Mouse (Mus musculus) kidney, adult 8-10 months (tissue): Measurements from ENCODE around the gene Wdr4.
"Not testable (repeated sequence)": the region's sequence is repeated elsewhere in the genome, so short reads cannot be mapped to it uniquely, and the experiment has no call there.

Experiments used
- DNase-seq, 2 experiments: peaks; one replicate each; pipeline ENCODE4 v3.0.0; 2022

Wdr4 gene

DNA sequence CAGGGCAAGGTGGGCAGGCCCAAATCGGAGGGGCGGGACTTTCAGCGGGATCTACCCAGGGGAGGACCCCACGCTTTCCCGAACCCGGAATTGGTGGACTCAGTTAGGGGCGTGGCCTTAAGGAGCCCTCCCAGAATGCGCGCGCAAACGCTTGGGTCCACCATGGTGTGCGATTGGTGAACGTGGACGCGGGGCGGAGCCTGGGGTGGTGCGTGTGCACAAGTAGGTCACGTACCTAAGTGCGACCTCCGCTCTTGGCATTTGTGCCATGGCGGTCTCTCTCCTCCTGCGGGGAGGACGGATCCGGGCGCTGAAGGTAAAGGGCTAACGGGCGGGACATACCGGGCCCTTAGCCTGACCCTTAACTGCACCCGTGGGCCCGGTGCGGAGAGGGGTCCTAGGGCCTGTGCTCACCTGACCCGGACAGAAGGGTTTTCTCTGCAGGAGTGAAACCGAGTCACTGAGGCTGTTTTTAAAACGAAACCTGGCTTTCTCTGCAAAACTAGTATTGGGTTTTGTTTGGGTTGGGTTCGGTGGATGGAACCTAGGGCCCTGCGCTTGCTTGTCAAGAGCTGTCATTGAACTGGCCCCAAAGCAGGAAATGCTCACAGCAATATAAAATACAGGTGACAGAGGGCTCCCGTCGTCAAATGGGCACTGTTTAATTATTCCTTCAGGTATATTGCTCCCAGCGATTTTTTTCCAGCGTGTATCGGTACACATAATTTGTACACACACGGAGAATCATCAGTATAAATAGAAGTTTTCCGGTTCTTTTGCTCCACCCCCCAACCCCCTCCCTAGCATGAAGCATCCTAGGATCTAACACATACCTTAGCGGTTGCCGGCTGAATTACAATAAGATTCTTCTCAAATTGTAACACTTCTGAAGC lies at the start of gene Wdr4, which contains the start of gene Ndufv3:
Gene Wdr4 (minus strand): TSS at position 35 of the 893 bp plus-strand sequence.
Gene Ndufv3 (plus strand): TSS at position 170 of the 893 bp plus-strand sequence.
- DNase-seq: peak; percentile 100

DNA sequence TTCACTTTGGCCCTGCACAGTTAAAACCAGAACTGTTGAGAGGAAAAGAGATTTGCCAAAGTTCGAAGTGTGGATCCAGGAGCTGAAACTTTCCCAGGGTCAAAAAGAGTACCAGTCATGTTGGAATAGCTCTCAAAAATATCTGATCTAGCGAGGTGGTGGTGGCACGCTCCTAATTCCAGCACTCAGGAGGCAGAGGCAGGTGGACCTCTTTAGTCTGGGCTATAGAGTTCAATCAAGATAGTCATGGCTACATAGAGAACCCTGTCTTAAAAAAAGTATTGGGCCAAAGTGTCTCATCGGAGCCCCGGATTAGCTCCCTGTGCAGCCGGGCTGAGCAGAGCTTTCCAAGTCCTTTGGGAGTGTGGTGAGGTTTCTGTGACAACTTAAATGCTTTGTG lies 46.5 kb upstream of the Wdr4 start:
- DNase-seq: no peak

DNA sequence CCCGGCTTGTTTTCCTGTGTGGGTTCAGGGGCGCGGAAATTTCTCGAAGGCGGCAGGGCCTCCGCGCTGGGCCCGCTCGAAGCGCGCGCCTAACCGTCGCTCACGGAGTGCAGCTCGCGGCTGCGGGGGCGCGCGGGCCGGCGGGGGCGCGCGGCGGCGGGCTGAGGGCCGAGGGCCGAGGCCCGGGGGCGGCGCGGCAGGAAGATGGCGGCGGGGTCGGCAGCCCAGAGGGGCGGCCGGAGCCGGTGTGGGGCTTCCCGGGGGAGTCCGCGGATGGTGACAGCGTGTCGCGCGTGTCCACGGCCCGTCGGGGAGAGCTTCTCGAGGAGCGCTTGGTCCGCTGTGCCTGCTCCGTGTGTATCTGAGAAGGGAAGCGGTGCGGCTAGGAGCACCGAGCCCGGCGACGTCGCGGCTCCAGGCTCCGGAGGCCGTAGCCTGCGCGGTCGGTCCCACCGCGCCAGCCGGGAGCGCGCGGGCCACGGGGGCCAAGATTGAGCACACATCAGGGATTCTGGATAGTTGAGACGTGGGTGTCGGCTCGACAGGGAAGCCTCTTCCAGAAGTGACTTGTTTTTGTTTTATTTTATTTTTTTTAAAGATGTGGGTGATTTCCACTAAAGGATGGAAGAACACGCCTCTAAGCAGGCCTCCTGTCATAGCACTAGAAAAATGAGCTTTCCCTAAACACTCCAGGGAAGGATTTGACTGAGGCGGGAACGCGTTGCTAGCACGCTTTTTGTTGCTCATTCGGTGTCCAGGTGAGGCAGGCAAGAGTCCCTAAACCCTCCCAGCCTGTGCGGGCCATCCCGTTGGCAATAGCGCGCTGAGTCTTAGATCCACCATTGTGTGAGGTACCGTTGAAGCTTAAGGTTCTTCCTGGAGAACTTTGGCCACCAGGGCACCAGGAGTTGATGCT lies 45.6 kb upstream of the Wdr4 start:
- DNase-seq: peak in 1 of 2 experiments; percentile 42

DNA sequence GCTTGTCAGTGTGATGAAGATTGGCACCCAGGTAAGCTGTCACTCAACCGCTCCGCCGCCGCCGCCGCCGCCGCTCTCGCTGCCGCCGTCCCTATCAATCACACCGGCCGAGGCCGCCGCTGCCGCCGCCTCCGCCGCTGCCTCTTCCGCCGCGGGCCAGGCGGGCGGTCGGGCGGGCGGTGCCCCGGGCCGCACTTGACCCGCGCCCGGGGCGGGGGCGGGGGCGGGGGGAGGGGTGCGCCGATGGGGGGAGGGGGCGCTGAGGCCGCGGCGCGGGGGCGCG lies 45.0 kb upstream of the Wdr4 start:
- DNase-seq: no peak

DNA sequence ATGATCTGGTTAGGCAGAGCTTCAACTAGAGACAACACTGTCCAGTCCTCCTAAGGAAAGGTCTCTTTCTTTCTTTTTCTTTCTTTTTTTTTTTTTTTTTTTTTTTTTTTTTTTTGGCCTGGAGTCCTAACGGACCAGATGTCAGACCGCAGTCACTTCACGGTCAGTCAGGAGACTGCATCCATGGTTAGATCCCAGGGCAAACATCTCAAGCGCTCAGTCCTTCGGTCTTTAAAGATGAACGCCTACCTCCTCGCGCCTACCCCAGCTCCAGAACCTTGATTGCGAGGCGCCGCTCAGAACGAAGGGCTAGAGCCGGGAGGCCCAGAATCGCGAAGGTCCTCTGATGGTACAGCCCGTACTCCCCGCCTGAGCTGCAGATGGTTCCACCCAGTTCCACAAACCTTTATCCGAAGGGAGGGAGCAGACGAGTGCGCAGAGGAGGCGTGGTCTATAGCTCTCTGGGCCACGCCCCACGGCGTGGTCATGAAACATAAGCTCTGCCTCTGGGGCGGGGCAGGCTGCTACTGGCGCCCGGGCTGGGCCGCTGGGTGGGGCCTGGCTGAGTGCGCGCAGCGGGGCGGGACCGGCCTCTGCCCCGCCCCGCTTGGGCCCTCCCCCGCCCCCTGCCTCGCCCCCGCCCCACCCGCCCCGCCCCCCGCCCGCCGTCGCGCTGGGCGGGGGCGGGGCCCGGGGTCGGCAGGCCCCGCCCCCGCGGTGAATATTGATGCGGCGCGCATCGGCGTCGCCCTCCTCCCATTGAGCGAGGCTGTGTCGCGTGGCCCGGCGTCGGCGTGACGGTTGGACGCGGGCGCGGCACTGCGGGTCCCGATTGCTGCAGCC lies 44.5 kb upstream of the Wdr4 start, which contains the start of gene Pknox1:
Gene Pknox1 (plus strand): TSS at position 720 of the 843 bp plus-strand sequence.
- DNase-seq: peak; percentile 99 to 100

DNA sequence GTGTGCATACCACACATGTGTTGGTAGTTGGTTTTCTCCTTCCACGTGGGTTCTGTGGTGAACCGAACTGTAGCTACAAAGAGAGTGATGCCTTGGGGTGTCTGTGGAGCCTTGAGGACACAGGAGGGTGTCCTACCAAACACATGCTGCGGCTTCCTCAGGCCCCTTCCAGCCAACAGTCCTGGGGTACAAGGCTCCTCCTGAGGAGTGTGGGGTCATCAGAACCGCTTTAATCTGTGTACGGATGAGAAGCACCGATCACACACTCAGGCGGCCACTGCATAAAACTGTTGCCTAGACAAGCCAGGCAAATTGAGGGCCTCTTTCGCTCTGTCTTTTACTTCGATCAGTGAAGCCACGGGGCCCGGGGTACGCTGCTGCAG lies 43.8 kb upstream of the Wdr4 start:
- DNase-seq: peak in 1 of 2 experiments; percentile 38

DNA sequence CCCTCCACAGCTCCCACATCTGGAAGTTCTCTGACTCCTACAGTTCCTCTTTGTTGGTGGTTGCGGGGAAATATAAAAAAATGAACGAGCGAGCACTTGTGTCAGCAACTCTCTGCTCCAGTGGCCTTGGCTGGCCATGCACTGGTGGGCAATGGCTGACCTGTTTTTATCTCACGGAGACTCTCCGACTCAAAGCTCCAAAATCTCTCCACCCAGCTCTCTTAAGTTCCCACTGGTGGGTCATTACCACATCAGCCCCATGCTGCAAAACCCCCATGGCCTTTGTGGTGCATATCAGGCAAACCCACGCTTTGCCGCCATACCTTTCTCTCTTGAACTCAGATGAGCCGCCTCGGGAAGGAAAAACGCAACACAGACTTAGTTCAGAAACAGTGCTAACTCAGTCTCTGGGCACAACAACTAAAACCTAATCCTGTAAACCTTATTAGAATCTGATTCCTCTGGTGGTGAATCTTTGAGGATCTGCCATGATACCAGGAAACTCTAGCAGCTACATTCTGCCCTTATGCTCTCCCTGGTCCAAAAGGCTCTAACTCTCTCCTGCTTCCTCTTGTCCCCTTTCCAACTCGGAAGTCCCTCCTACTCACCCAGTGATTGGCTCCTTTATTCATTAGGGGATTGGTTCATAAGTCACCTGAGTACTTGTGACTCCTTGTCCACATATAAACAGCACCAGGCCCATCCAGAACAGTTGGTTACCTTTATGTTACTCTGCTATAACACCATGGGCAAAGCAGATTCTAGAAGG lies 39.4 kb upstream of the Wdr4 start:
- DNase-seq: no peak

DNA sequence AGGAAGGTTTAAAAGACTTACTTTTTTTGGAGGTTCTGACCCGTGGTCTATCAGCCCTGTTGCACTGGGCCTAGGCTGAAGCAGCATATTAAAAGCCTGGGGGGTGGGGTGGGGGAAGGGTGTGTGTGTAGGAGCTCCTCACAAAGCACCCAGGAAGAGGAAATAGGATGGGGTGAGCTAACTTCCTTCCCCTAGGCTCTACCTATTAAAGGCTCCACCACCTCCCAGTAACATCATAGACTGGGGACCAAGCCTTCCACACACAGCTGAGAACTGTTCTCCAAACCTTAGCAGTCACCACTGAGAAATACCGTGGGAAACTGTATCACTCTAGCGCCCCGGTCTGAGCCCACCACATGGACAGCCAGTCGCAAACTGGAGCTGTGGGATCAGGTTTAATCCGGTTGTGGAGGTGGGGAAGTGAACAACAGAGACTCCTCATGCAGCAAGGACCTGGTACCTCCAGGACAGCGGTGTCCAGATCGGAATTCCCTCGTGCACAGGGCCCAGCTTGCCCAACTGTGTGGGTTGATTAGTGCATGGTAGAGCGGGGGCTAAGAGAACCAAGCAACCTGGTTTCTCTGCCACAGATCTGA lies 38.3 kb upstream of the Wdr4 start:
- DNase-seq: no peak

DNA sequence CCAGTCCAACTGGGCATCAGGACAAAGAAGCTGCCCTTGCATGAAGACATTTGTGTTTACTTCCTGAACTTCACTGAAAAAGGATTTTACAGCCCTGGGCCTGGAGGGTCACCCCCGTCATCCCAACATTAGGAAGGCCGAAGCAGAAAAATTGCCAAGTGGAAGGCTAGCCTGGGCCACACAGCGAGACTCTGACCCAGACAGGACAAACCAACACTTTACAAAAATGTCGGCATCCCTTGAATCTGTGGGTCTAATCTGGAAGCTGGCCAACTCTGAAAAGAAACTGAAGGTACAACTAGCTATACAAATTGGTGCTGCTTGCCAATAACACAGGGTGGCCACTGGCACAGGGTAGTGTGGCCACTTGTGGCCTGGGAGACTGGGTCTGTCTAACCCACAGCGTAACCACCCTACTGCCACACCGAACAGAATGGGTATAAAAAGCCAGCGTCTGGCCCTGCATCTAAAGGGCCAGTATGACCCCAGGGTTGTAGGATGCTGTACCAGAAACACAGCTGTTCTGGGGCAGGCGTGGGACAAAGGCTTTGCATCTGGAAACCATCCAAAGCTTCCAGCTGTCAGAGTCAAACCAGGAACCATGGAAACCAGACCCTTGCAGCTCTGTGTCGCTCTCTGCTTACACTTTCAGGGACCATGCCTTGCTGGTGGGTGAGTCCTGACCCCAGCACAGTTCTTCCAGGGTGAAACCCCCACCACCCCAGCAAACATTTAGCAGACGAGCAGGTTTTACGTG lies 37.5 kb upstream of the Wdr4 start:
- DNase-seq: no peak

DNA sequence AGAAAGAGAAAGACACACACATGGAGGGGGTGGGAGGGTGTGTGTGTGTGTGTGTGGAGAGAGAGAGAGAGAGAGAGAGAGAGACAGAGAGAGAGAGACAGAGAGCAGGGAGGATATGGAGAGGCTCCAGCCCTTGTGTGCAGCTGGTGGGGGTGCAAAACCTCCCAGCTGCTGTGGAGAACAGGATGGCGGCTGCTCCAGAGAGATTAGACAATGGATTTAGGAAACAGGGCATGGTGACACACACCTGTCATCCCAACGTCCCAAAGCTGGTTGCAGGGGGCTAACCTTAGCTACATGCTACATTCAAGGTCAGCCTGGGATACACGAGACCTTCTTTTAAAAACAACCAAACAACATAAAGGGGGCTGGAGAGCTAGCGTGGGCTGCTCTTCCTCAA lies 36.5 kb upstream of the Wdr4 start:
- DNase-seq: no peak

DNA sequence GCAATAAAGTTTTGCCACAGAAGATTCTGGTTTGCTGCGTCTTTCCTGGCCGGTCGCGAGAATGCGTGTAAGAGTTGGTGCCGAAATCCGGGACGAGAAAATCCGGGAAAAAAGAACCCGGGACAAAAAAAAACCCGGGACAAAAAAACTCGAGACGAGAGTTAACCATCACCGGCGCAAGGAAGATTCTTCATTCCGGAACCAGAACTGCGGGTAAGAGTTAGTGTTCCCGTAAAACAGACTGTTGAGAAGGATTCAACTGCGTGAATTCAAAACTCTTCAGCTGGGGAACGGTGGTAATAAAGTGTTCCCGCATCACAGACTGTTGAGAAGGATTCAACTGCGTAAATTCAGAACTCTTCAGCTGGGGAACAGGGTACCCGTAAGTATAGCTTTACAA lies 32.8 kb upstream of the Wdr4 start:
- not testable (repeated sequence) for DNase-seq

DNA sequence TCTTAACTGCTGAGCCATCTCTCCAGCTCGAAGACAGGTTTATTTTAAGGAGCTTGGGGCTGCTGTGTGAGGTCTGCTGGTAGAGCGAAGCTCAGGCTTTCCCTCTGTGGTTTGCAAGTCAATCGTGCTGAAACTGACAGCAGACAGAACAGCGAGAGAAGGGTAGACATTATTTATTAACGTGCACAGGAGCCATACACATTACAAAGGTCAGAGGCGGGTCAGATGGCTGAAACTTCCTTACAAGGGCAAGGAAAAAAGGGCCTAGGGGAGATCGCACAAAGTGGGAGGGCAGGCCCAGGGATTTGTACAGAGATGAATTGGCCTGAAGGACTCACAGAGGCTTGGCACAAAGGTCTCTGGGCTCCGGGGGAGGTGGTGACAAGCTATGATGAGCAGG lies 29.6 kb upstream of the Wdr4 start:
- DNase-seq: no peak

DNA sequence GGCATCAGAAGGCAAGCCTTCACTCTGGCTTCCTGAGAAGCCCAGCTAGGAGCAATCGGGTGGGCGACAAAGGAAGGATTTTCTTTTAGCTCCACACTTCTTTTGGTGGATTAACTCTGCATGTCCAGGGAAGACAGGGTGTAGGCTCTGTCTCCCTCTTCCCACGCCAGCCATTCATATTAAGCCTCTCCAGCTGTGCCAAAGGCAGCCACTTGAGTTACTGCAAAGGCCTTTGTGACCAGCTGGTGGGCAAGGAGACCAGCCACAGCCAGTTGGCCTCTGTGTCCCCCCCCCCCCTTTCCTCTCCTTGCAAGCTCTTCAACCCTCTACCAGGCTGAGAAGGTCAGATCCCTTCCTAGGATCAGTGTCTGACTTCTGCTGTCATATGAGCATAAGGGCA lies 28.2 kb upstream of the Wdr4 start:
- DNase-seq: no peak

DNA sequence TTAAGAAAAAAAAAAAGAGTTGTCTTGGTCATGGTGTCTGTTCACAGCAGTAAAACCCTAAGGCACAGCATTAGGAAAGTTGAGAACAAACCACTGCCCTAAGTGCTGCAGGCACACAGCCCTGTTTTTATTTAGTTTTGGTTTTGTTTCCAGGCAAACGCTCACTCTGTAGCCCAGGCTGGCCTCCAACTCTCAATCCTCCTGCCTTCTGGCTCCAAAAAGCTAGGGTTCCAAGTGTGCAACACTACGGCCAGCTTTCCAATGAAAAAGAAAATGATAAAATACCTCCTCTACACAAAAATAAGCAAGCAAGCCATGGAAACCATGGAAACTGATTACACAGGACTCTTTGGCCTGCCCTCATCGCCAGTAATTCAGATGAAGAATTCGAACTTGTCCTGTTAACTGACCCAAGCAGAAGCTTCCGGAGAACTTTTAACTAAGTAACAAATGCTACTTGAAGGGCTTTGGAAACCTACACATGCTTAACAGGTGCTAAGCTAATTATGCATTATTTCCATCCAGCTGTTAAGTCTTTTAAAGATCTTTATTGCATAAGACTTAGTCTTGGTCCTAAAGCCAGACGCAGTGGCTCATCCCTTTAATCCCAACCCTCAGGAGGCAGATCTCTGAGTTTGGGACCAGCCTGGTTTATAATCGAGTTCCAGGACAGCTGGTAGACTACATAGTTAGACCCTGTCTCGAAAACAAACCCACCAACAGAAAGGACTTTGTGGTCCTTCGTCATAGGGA lies 26.8 kb upstream of the Wdr4 start:
- no peak for DNase-seq

DNA sequence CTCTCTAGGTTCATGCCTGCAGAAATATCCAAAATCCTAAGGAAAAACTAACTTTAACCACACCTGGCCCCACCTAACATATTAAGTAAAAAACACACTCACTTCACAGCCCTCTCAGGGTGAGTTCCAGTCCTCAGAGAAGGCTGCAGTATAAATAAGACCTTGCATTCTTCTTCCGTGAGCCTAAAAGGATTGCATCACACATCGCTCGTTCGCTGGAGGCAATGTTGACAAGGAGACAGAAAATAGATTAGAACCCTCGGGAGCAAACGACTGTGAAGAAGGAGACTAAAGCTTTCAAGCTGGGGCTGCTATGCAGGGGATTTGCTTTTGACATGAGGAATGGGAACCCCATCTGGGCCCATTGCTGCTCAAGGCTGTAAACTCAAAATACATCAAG lies 23.8 kb upstream of the Wdr4 start:
- no peak for DNase-seq

DNA sequence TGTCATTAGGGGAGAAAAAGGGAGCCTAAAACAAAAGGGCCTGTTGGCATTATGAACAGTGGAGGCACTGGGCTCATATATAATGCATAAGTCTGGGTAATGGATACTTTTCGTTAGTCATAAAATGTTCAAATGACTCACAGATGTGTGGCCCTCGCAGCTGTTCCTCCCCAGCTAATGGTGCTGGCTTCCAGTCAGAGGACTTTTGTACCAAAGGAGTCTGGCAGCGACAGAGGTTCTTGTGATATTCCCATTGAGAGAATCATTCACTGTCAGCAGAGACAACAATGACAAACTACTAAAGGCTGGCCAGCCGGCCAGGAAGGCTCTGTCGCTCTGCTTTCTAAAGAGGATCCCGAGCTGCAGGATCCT lies 21.7 kb upstream of the Wdr4 start:
- peak; percentile 42 to 60 for DNase-seq

DNA sequence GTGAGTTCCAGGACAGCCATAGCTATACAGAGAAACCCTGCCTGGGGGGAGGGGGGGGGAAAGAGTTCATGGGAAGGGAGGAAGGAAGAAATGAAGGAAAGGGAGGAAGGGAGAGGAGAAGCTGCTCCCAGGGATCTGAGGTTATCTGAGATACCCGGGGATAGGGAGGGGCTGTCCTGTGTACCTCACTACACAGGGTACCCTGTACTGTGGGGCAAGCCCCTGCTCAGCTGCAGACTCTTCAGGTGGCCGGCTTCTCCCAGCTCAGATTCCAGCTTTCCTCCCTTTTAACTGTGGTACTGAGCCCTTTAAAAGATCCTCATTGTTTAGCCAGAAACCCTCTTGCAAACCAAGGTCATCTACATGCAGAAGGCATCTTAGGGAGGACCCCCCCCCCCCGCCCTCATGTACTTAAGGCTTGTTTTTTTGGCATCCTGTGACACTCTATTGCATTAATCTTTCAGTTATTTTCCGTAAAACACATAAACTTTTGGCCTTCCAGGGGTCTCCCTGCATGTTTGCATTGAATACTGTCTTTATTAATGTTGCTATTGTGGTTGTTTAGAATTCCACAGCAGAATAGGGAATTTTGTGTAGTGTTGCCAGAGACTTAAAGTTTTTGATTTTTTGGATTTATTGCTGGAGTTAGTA lies 21.2 kb upstream of the Wdr4 start:
- DNase-seq: no peak

DNA sequence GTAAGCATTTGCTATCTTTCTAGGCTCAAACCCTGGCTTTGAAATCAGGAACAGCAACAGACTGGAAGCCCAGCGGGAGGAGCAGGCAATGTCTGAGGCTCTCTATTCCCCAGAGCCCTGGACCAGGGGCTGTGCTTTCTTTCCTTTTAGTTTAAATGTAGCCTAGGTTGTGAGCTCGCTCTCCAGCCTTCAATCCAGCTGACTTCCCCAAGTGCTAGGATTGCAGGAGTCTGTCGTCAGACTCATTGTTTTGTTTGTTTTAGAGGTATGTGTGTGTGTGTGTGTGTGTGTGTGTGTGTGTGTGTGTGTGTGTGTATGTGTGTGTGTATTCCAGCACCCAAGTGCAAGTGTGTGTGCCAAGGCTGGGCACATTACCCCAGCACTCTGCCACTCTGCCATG lies 20.3 kb upstream of the Wdr4 start:
- no peak for DNase-seq

DNA sequence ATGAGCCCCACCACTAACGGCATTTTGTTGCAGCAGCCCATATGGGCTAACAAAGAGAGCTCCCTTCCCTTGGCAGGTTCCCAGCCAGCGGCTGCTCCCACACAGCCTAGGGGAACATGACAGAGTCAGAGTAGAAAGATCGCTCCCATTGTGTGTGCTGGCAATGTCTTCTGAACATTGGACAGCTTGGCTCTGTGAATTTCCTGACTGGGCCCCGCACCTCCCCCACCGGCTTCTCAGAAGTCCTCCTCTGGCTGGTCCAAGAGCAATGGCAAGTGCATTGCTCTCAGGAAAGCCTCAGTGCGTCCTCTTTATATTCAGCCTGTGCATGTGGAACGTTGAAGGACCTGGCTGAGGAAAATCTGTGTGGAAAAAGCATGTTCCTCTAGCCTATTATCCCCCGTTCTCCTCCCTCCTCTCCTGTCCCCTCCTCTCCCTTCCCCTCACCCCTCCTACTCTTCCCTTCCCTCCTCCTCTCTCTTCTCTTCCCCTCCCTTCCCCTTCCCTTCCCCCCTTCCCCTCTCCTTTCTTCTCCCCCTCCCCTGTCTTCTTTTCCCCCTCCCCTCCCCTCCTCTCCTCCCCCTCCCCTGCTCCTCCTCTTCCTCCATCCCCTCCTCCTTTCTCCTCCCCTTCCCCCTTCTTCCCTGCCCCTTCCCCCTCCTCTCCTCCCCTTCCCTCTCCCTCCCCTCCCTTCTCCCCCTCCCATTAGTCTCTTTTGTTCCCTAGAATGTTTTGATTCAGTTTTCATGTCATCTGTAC lies 16.3 kb upstream of the Wdr4 start:
- DNase-seq: peak; percentile 62 to 72
